Mouse (Mus musculus): ENCODE results near the gene Usp37. TPM values are rescaled to one million over a fixed set of nuclear protein-coding genes. Genes with fewer than 3 reads are reported as not detected.

Usp37 gene
- total RNA-seq, 2 experiments from 2014 or later: 14.7 to 26.4 TPM

Other genes with a start within 250 kb of the Usp37 start
- gene Tmbim1, start 238.7 kb downstream of the Usp37 start, total RNA-seq (2015): 13.6 and 15.5 TPM in 2 replicates
- gene Tmbim1, start 238.7 kb downstream of the Usp37 start, total RNA-seq (2017): 11.3 and 13.8 TPM in 2 replicates
- gene Catip, start 182.2 kb downstream of the Usp37 start, total RNA-seq (2015): 0.07 TPM in 1 of 2 replicates, not detected in the other
- 0.26 TPM in 1 of 2 replicates, not detected in the other for gene Catip, start 182.2 kb downstream of the Usp37 start, total RNA-seq (2017)
- gene Slc11a1, start 169.1 kb downstream of the Usp37 start, total RNA-seq (2015): 54.7 and 60.8 TPM in 2 replicates
- gene Slc11a1, start 169.1 kb downstream of the Usp37 start, total RNA-seq (2017): 46.2 and 48.1 TPM in 2 replicates
- 130 and 145 TPM in 2 replicates for gene Ctdsp1, start 152.8 kb downstream of the Usp37 start, total RNA-seq (2015)
- 53.2 and 61.1 TPM in 2 replicates for gene Ctdsp1, start 152.8 kb downstream of the Usp37 start, total RNA-seq (2017)
- not detected in 2 replicates for gene Vil1, start 134.9 kb downstream of the Usp37 start, total RNA-seq (2015)
- not detected in 2 replicates for gene Vil1, start 134.9 kb downstream of the Usp37 start, total RNA-seq (2017)
- 36.8 and 40.0 TPM in 2 replicates for gene Cnot9, start 38.2 kb downstream of the Usp37 start, total RNA-seq (2015)
- 58.0 and 71.2 TPM in 2 replicates for gene Cnot9, start 38.2 kb downstream of the Usp37 start, total RNA-seq (2017)
- not detected in 2 replicates for gene Plcd4, start 1.4 kb downstream of the Usp37 start, total RNA-seq (2015)
- gene Plcd4, start 1.4 kb downstream of the Usp37 start, total RNA-seq (2017): not detected in 2 replicates
- 14.5 and 16.2 TPM in 2 replicates for gene Zfp142, start 44.0 kb upstream of the Usp37 start, total RNA-seq (2015)
- gene Zfp142, start 44.0 kb upstream of the Usp37 start, total RNA-seq (2017): 6.2 and 7.2 TPM in 2 replicates
- 9.8 and 9.9 TPM in 2 replicates for gene Bcs1l, start 44.0 kb upstream of the Usp37 start, total RNA-seq (2015)
- gene Bcs1l, start 44.0 kb upstream of the Usp37 start, total RNA-seq (2017): 8.3 and 10.9 TPM in 2 replicates
- gene Rnf25, start 57.1 kb upstream of the Usp37 start, total RNA-seq (2015): 24.5 and 27.6 TPM in 2 replicates
- 38.1 and 41.3 TPM in 2 replicates for gene Rnf25, start 57.1 kb upstream of the Usp37 start, total RNA-seq (2017)
- gene Stk36, start 57.2 kb upstream of the Usp37 start, total RNA-seq (2015): 1.8 TPM in 1 of 2 replicates, not detected in the other
- gene Stk36, start 57.2 kb upstream of the Usp37 start, total RNA-seq (2017): not detected in 2 replicates
- 9.3 and 10.1 TPM in 2 replicates for gene Ttll4, start 117.5 kb upstream of the Usp37 start, total RNA-seq (2015)
- 9.4 and 12.2 TPM in 2 replicates for gene Ttll4, start 117.5 kb upstream of the Usp37 start, total RNA-seq (2017)
- 73.8 and 76.6 TPM in 2 replicates for gene Cyp27a1, start 169.3 kb upstream of the Usp37 start, total RNA-seq (2015)
- 72.2 and 76.2 TPM in 2 replicates for gene Cyp27a1, start 169.3 kb upstream of the Usp37 start, total RNA-seq (2017)
- gene Prkag3, start 204.9 kb upstream of the Usp37 start, total RNA-seq (2015): not detected in 2 replicates
- not detected in 2 replicates for gene Prkag3, start 204.9 kb upstream of the Usp37 start, total RNA-seq (2017)
- gene Wnt6, start 227.6 kb upstream of the Usp37 start, total RNA-seq (2015): 0.11 and 0.14 TPM in 2 replicates
- gene Wnt6, start 227.6 kb upstream of the Usp37 start, total RNA-seq (2017): 0.55 and 1.1 TPM in 2 replicates
- gene Wnt10a, start 247.2 kb upstream of the Usp37 start, total RNA-seq (2015): not detected in 2 replicates
- not detected in 2 replicates for gene Wnt10a, start 247.2 kb upstream of the Usp37 start, total RNA-seq (2017)

Measured in megakaryocyte, adult 5-6 weeks (primary cell).